Mouse (Mus musculus): ENCODE results near the gene Erg. TPM values are rescaled to one million over a fixed set of nuclear protein-coding genes. Genes with fewer than 3 reads are reported as not detected.

Gene Erg
- polyA plus RNA-seq, 1 experiment from 2014 or later: 1.8 TPM

- Histone ChIP-seq H3K4me3 (replicated peaks) (no peak overlapping the region), H3K27me3 (no peaks in the 10 kb centered on the region), H3K9ac (no peak overlapping the region), H3K4me1 (replicated peaks) (no peaks in the 10 kb centered on the region), H3K4me2 (no peak overlapping the region), H3K36me3 (replicated peaks) (no peaks in the 10 kb centered on the region), H3K27ac (replicated peaks) (peak overlapping the region; percentile 10), H3K9me3 (replicated peaks) (no peaks in the 10 kb centered on the region)
- 60% methylated on average over 6 of the region's 6 CpGs for WGBS (ENCODE audit: insufficient replicate concordance)
- ATAC-seq (ENCODE audit: insufficient read depth): no peak
Measured at GRCm38 (mm10) chr16:95349344-95349743, 237.0 kb downstream of the Erg start.

DNA sequence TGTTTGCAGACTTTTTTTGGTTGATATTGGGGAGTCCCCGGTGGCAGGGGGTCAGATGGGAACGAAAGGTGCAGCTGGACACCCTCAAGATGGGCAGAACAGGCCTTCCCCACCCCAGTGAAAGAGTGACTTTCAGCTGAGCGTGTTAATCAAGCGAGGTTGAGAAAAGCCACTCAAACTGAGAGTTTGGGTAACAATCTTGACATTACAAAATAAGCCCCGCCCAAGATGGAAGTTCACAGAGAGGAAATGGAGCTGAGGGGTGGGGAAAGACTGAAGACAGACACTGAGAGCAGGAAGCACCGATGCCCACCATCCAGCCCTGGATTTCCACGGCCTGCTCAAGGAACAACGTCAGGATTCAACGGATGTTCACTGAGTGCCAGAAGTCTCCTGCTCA is 237.8 kb downstream of the Erg start:
- H3K27me3 ChIP-seq: no peaks in the 10 kb centered on the region
- no peaks in the 10 kb centered on the region for H3K9me3 ChIP-seq (replicated peaks)
- 49% methylated on average over 9 of the region's 9 CpGs for WGBS (ENCODE audit: insufficient replicate concordance)
- H3K27ac ChIP-seq (replicated peaks): no peak overlapping the region
- H3K4me1 ChIP-seq (replicated peaks): no peaks in the 10 kb centered on the region
- H3K36me3 ChIP-seq (replicated peaks): no peaks in the 10 kb centered on the region
- no peak for ATAC-seq (ENCODE audit: insufficient read depth)
- H3K9ac ChIP-seq: no peak overlapping the region
- no peak overlapping the region for H3K4me2 ChIP-seq
- no peak overlapping the region for H3K4me3 ChIP-seq (replicated peaks)

- Histone ChIP-seq H3K9me3 (replicated peaks) (no peaks in the 10 kb centered on the region), H3K27ac (replicated peaks) (no peak overlapping the region), H3K9ac (no peak overlapping the region), H3K36me3 (replicated peaks) (no peaks in the 10 kb centered on the region), H3K4me1 (replicated peaks) (no peaks in the 10 kb centered on the region), H3K27me3 (no peaks in the 10 kb centered on the region), H3K4me2 (no peak overlapping the region), H3K4me3 (replicated peaks) (no peak overlapping the region)
- 11% methylated on average over 3 of the region's 3 CpGs for WGBS (ENCODE audit: insufficient replicate concordance)
- 0 out of 2 replicates have a peak, but pooled peaks have one; percentile 30 for ATAC-seq (ENCODE audit: insufficient read depth)
Measured at GRCm38 (mm10) chr16:95347202-95347601, 239.2 kb downstream of the Erg start.

- Histone ChIP-seq H3K4me2 (no peak overlapping the region), H3K36me3 (replicated peaks) (no peaks in the 10 kb centered on the region), H3K4me3 (replicated peaks) (no peak overlapping the region), H3K27me3 (no peaks in the 10 kb centered on the region), H3K4me1 (replicated peaks) (no peaks in the 10 kb centered on the region), H3K9me3 (replicated peaks) (no peaks in the 10 kb centered on the region), H3K9ac (no peak overlapping the region), H3K27ac (replicated peaks) (no peak overlapping the region)
- 2% methylated on average over 6 of the region's 7 CpGs for WGBS (ENCODE audit: insufficient replicate concordance)
- no peak for ATAC-seq (ENCODE audit: insufficient read depth)
Measured at GRCm38 (mm10) chr16:95345882-95346281, 240.5 kb downstream of the Erg start.

GRCm38 (mm10) chr16:95344961-95345360 is 241.4 kb downstream of the Erg start:
- Histone ChIP-seq H3K9me3 (replicated peaks) (no peaks in the 10 kb centered on the region), H3K4me1 (replicated peaks) (no peaks in the 10 kb centered on the region), H3K27me3 (no peaks in the 10 kb centered on the region), H3K9ac (no peak overlapping the region), H3K4me3 (replicated peaks) (no peak overlapping the region), H3K4me2 (no peak overlapping the region), H3K27ac (replicated peaks) (no peak overlapping the region), H3K36me3 (replicated peaks) (no peaks in the 10 kb centered on the region)
- no peak for ATAC-seq (ENCODE audit: insufficient read depth)
- WGBS (ENCODE audit: insufficient replicate concordance): 49% methylated on average over 10 of the region's 10 CpGs

DNA sequence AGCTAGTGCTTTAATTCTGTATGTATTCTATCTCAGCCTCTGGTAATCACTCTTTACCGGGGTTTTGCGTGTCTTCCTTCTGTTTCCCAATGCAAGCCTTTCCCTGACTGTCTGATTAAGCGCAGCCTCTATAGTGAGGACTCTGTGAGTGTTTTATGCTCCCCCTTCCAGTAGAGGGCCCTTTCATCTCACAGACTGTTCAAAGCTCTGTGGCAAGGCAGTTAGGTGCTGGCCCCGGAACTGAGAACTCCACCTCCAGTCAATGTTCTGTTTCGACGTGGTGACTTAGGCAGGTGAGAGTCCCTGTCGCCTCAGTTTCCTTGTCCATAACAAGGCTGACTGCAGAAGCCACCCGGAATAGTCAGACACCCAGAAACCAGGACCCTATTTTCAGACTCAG is 244.4 kb downstream of the Erg start:
- H3K4me2 ChIP-seq: no peak overlapping the region
- no peak overlapping the region for H3K27ac ChIP-seq (replicated peaks)
- H3K4me3 ChIP-seq (replicated peaks): no peak overlapping the region
- 45% methylated on average over 8 of the region's 8 CpGs for WGBS (ENCODE audit: insufficient replicate concordance)
- no peaks in the 10 kb centered on the region for H3K36me3 ChIP-seq (replicated peaks)
- no peak overlapping the region for H3K9ac ChIP-seq
- no peak for ATAC-seq (ENCODE audit: insufficient read depth)
- H3K9me3 ChIP-seq (replicated peaks): no peaks in the 10 kb centered on the region
- no peaks in the 10 kb centered on the region for H3K27me3 ChIP-seq
- no peaks in the 10 kb centered on the region for H3K4me1 ChIP-seq (replicated peaks)

DNA sequence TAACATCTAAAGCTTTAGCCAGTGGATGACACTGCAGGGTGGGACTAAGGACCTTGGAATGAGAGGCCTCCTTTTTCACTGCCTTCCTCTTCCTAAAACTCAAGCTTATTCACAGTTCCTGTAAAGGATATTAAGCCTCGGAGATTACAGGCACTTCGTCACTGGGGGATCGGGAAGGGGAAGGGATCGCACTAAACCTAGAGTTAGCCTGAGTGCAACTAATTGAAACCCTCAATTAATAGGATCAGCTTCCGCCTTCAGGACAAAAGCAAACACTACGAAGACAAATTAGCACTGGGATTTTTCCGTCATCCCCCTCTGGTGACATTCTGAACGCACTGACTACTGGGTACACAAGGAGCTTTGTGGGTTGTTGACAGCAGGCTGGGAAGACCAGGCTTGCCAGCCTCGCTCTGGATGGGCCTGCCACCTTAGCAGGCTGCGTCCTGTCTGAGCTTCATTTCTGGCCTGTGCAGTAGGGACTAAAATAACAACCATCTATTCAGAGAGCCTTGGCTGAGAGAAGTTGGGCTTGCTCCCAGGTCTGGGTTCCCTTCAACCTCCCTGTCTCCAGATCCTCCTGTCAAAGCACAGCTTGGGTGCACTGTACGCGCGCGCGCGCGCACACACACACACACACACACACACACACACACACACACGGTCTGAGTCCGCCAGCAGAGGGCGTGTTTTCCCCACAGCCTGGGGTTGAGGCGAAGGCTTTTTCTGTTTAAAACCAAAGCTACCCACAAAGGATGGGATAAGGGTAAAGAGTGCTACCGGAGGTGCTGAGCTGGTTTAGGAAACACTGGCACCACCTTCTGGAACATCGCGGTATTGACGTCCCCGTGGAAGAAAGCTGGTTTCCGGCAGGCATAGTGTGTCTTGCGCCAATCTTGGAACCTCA is 245.3 kb downstream of the Erg start:
- Histone ChIP-seq H3K9me3 (replicated peaks) (no peaks in the 10 kb centered on the region), H3K4me3 (replicated peaks) (no peak overlapping the region), H3K27me3 (no peaks in the 10 kb centered on the region), H3K9ac (no peak overlapping the region), H3K36me3 (replicated peaks) (no peaks in the 10 kb centered on the region), H3K27ac (replicated peaks) (no peak overlapping the region), H3K4me1 (replicated peaks) (no peaks in the 10 kb centered on the region), H3K4me2 (no peak overlapping the region)
- ATAC-seq (ENCODE audit: insufficient read depth): peak; percentile 28; the same call in 1 of the 2 replicates
- 32% methylated on average over 28 of the region's 28 CpGs for WGBS (ENCODE audit: insufficient replicate concordance)

- H3K4me1 ChIP-seq (replicated peaks): no peaks in the 10 kb centered on the region
- no peaks in the 10 kb centered on the region for H3K9me3 ChIP-seq (replicated peaks)
- WGBS (ENCODE audit: insufficient replicate concordance): 58% methylated on average over 5 of the region's 5 CpGs
- no peak for ATAC-seq (ENCODE audit: insufficient read depth)
- H3K4me2 ChIP-seq: no peak overlapping the region
- H3K27me3 ChIP-seq: no peaks in the 10 kb centered on the region
- H3K9ac ChIP-seq: no peak overlapping the region
- H3K36me3 ChIP-seq (replicated peaks): no peaks in the 10 kb centered on the region
- no peak overlapping the region for H3K27ac ChIP-seq (replicated peaks)
- H3K4me3 ChIP-seq (replicated peaks): no peak overlapping the region
Measured at GRCm38 (mm10) chr16:95332159-95332558, 254.2 kb downstream of the Erg start.

DNA sequence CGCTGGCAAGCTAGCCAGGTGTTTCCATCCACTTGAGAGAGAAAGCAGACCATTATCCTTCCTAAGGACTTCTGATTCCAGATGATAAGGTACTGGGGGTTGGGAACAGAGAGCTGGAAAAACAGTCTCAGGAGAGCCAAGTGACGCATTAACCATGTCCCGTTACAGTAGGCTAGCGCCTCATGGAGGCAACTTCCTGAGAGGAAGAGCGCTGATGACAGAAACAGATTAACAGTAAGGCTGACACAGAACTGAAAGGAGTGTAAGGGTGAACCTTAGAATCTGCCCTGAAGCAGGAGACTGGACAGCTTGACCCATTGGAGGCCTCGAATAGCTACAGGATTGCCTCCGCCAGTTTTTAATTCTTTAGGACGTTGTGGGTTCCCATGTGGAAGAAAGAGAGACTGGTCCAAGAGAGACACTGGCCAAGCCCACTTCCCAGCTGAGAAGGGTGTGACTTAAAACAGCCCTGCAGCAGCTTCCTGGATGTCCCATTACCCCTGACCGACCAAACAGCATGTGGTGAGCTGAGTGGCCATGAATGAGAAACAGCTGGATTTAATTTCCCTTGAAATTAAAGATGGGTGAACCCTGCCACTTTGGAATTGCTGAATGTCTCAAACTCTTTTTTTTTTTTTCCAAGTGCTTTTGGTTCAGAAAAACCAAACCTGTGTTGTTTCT is 264.3 kb downstream of the Erg start:
- H3K4me2 ChIP-seq: no peak overlapping the region
- no peak overlapping the region for H3K27ac ChIP-seq (replicated peaks)
- H3K27me3 ChIP-seq: no peaks in the 10 kb centered on the region
- no peak for ATAC-seq (ENCODE audit: insufficient read depth)
- H3K9ac ChIP-seq: no peak overlapping the region
- no peaks in the 10 kb centered on the region for H3K9me3 ChIP-seq (replicated peaks)
- 29% methylated on average over 9 of the region's 9 CpGs for WGBS (ENCODE audit: insufficient replicate concordance)
- H3K36me3 ChIP-seq (replicated peaks): no peaks in the 10 kb centered on the region
- H3K4me3 ChIP-seq (replicated peaks): no peak overlapping the region
- H3K4me1 ChIP-seq (replicated peaks): no peaks in the 10 kb centered on the region
